Mouse (Mus musculus): Measurements from ENCODE around the gene Irf1.
A peak's percentile ranks its signal among the peaks of the same experiment; 100 is the strongest.

Irf1 gene

GRCm38 (mm10) chr11:53811312-53811711 is 41.5 kb downstream of the Irf1 start:
- no peak for DNase-seq

- DNase-seq: peak; percentile 30 to 60
Observed at GRCm38 (mm10) chr11:53813001-53813868, 43.4 kb downstream of the Irf1 start.

GRCm38 (mm10) chr11:53814810-53815209 is 45.0 kb downstream of the Irf1 start:
- no peak for DNase-seq

GRCm38 (mm10) chr11:53816841-53817375 is 47.1 kb downstream of the Irf1 start:
- no peak for DNase-seq

GRCm38 (mm10) chr11:53818794-53819193 is 49.0 kb downstream of the Irf1 start:
- DNase-seq: peak in 1 of 2 experiments; percentile 31

GRCm38 (mm10) chr11:53819511-53819910 is 49.7 kb downstream of the Irf1 start:
- DNase-seq: no peak

GRCm38 (mm10) chr11:53820516-53821170 is 50.8 kb downstream of the Irf1 start:
- DNase-seq: no peak

GRCm38 (mm10) chr11:53821230-53821944 is 51.6 kb downstream of the Irf1 start:
- DNase-seq: no peak

GRCm38 (mm10) chr11:53821945-53822338 is 52.1 kb downstream of the Irf1 start:
- no peak for DNase-seq

GRCm38 (mm10) chr11:53825409-53825808 is 55.6 kb downstream of the Irf1 start:
- no peak for DNase-seq
